Mouse (Mus musculus): Measurements from ENCODE around the gene Mgat4b.

- TF ChIP-seq CTCF (conservative IDR thresholded peaks at IDR 0.05; ENCODE audit: low read length) (peak; percentile 36), POU5F1 (IDR thresholded peaks at IDR 0.05; ENCODE audit: borderline replicate concordance, low read length) (no peak), NANOG (IDR thresholded peaks at IDR 0.05; ENCODE audit: borderline replicate concordance, low read length) (no peak)
Measured at GRCm38 (mm10) chr11:50231411-50231810, 20.7 kb downstream of the Mgat4b start.
